Mouse (Mus musculus) thymus, adult 2 months (tissue): ENCODE measurements at regions not wholly inside any gene's neighbourhood (a gene's known extent, or its start where the extent isn't known, plus 50 kb on each side); places are given as distances from the start of the nearest gene placed in this dataset.

Source experiments
- CTCF ChIP-seq: fragments of 200-500 bp; IDR thresholded peaks from 2 replicates; pipeline ENCODE4 v1.5.1; 2012; ENCODE audit warnings: mild to moderate bottlenecking, control low read depth, low read length, moderate library complexity, borderline replicate concordance; ENCODE audit not compliant: control insufficient read depth, poor library complexity, insufficient read depth; ENCODE audit errors: extremely low read depth
- POLR2A ChIP-seq: fragments of 200-500 bp; IDR thresholded peaks from 2 replicates; pipeline ENCODE4 v1.6.1; 2012; ENCODE audit warnings: mild to moderate bottlenecking, low read length, control low read depth, moderate library complexity; ENCODE audit not compliant: control insufficient read depth, poor library complexity, insufficient read depth; ENCODE audit errors: extremely low read depth

- TF ChIP-seq POLR2A (no peak), CTCF (no peak)
Observed at GRCm38 (mm10) chr10:56468993-56469712, 92.0 kb downstream of the Gja1 start.
